ENCODE assay signal across 10 mouse cellular contexts in the genomic region with DNA sequence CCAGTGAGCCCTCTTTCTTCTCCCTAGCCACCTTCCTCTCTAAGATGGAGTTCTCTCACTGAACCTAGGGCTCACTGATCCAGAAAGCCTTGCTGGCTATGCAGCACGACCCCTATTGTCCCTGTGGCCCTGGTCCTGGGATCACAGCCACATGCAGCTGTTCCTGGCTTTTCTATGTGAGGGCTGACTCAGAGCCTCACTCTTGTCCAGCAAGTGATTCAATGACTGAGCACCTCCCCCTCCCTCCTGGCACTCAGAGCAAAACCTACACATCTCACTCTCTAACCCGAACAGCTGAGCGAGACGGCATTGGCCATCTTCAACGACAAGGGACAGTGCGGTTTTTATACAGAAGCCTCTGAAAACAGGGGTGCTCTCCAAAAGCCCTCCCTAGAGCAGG. TPM values are rescaled to one million over a fixed set of nuclear protein-coding genes. Genes with fewer than 3 reads are reported as not detected.
DNase-seq lines count a peak whose midpoint lies in the region; ATAC-seq and TF ChIP-seq lines count a peak whose summit lies in the region.
"Had no signal": no experiment of that assay in that cellular context is flagged by ENCODE, and none has a peak within 500 bp of the region (broad histone marks: within the 10 kb centered on the region; RNA-seq: fewer than 3 reads in every experiment).

No protein-coding gene starts in this region.

- H3K4me1 ChIP-seq in lung, embryonic 14.5 days (ENCODE audit: insufficient read depth), result no peaks in the 10 kb centered on the region
- peaks cover 51% of the 10 kb centered on the region for H3K4me1 ChIP-seq in embryonic facial prominence, embryonic 10.5 days
- 0 out of 2 replicates have a peak, but pooled peaks cover 4% of the 10 kb centered on the region for H3K4me1 ChIP-seq in hindbrain, postnatal 0 days (ENCODE audit: insufficient read depth, low read length)
- peaks cover 19% of the 10 kb centered on the region; the same call in 1 of the 2 replicates for H3K4me1 ChIP-seq in forebrain, embryonic 16.5 days (replicated peaks; ENCODE audit: control insufficient read depth, insufficient read depth, low read length)

- no peak overlapping the region for H3K9ac ChIP-seq in lung, embryonic 14.5 days
- no peak overlapping the region for H3K9ac ChIP-seq in hindbrain, postnatal 0 days (replicated peaks; ENCODE audit: low read length)
- H3K9ac ChIP-seq in forebrain, embryonic 16.5 days (replicated peaks; ENCODE audit: low read depth, low read length), result no peak overlapping the region

- 72% methylated on average over 6 of the region's 6 CpGs for WGBS in lung, embryonic 14.5 days
- 70% methylated on average over 6 of the region's 6 CpGs for WGBS in embryonic facial prominence, embryonic 10.5 days
- 36% methylated on average over 6 of the region's 6 CpGs for WGBS in hindbrain, postnatal 0 days
- WGBS in forebrain, embryonic 16.5 days, result 54% methylated on average over 6 of the region's 6 CpGs

- no peak overlapping the region for H3K27ac ChIP-seq in lung, embryonic 14.5 days (ENCODE audit: low read depth)
- 0 out of 2 replicates have a peak overlapping the region, but pooled peaks have one; percentile 19 for H3K27ac ChIP-seq in embryonic facial prominence, embryonic 10.5 days (replicated peaks)
- no peak overlapping the region for H3K27ac ChIP-seq in hindbrain, postnatal 0 days
- H3K27ac ChIP-seq in forebrain, embryonic 16.5 days (ENCODE audit: low read length), result no peak overlapping the region
- H3K27ac ChIP-seq: macrophage had no signal

- H3K4me3 ChIP-seq in lung, embryonic 14.5 days (ENCODE audit: low read depth, low read length), result no peak overlapping the region
- no peak overlapping the region for H3K4me3 ChIP-seq in embryonic facial prominence, embryonic 10.5 days
- no peak overlapping the region for H3K4me3 ChIP-seq in hindbrain, postnatal 0 days (ENCODE audit: low read length)
- H3K4me3 ChIP-seq in forebrain, embryonic 16.5 days (replicated peaks; ENCODE audit: low read length), result no peak overlapping the region

- no peaks in the 10 kb centered on the region for H3K9me3 ChIP-seq in lung, embryonic 14.5 days (ENCODE audit: low read depth, low read length)
- H3K9me3 ChIP-seq in embryonic facial prominence, embryonic 10.5 days, result no peaks in the 10 kb centered on the region
- no peaks in the 10 kb centered on the region for H3K9me3 ChIP-seq in hindbrain, postnatal 0 days (ENCODE audit: low read length)
- no peaks in the 10 kb centered on the region for H3K9me3 ChIP-seq in forebrain, embryonic 16.5 days (ENCODE audit: control insufficient read depth, low read length)

- no peak for ATAC-seq in lung, embryonic 14.5 days (ENCODE audit: insufficient read depth)
- peak; percentile 41; the same call in 1 of the 2 replicates for ATAC-seq in hindbrain, postnatal 0 days
- no peak for ATAC-seq in forebrain, embryonic 16.5 days

- H3K27me3 ChIP-seq in lung, embryonic 14.5 days (ENCODE audit: insufficient read depth, low read length), result no peaks in the 10 kb centered on the region
- no peaks in the 10 kb centered on the region for H3K27me3 ChIP-seq in embryonic facial prominence, embryonic 10.5 days (replicated peaks; ENCODE audit: low read depth, poor library complexity, severe bottlenecking)
- no peaks in the 10 kb centered on the region for H3K27me3 ChIP-seq in hindbrain, postnatal 0 days (ENCODE audit: insufficient read depth, low read length)
- H3K27me3 ChIP-seq in forebrain, embryonic 16.5 days (replicated peaks; ENCODE audit: control insufficient read depth, insufficient read depth, low read length), result no peaks in the 10 kb centered on the region

- DNase-seq in embryo, embryonic 10.5 days (ENCODE audit: low spot score), result peak; percentile 22
- DNase-seq in embryo, embryonic 11 days, result no peak
- DNase-seq in lung, embryonic 14.5 days, result peak; percentile 2
- no peak for DNase-seq in lung, adult 18-20 months
- DNase-seq in embryonic facial prominence, embryonic 10.5 days (ENCODE audit: low spot score), result no peak
- DNase-seq in hindbrain, postnatal 0 days (ENCODE audit: low spot score), result peak; percentile 30
- no peak for DNase-seq in ovary, adult 18-20 months (ENCODE audit: low spot score)
- DNase-seq: kidney, adult 11 months had no signal

- H3K4me2 ChIP-seq in lung, embryonic 14.5 days, result no peak overlapping the region
- peak overlapping the region; percentile 8; the same call in 1 of the 2 replicates for H3K4me2 ChIP-seq in hindbrain, postnatal 0 days (ENCODE audit: low read depth, low read length)
- H3K4me2 ChIP-seq in forebrain, embryonic 16.5 days (ENCODE audit: low read length), result no peak overlapping the region

- no peak for TF ChIP-seq CTCF in lung, embryonic 14.5 days (IDR thresholded peaks at IDR 0.05; ENCODE audit: low read depth)
- TF ChIP-seq CTCF in hindbrain, postnatal 0 days (IDR thresholded peaks at IDR 0.05; ENCODE audit: low read depth), result no peak

- H3K36me3 ChIP-seq in lung, embryonic 14.5 days (ENCODE audit: insufficient read depth), result no peaks in the 10 kb centered on the region
- peaks cover 4% of the 10 kb centered on the region; the same call in 1 of the 2 replicates for H3K36me3 ChIP-seq in embryonic facial prominence, embryonic 10.5 days (replicated peaks)
- H3K36me3 ChIP-seq in hindbrain, postnatal 0 days (ENCODE audit: insufficient read depth, low read length), result peaks cover 18% of the 10 kb centered on the region
- peaks cover 5% of the 10 kb centered on the region for H3K36me3 ChIP-seq in forebrain, embryonic 16.5 days (ENCODE audit: control insufficient read depth, insufficient read depth)

RNA-seq across cellular contexts. Expression of gene Ttc12, which starts 51.8 kb away (rescaled TPM):
- polyA plus RNA-seq in lung, embryonic 14.5 days (2014; fragmentation: Nextera tagmentation; extraction: Ambion mirVana), result 2.1 and 3.0 TPM in 2 replicates
- polyA plus RNA-seq in embryonic facial prominence, embryonic 10.5 days (2016; fragmentation: Nextera tagmentation; extraction: Ambion mirVana), result 1.4 and 1.6 TPM in 2 replicates
- 1.0 and 1.5 TPM in 2 replicates for total RNA-seq in hindbrain, postnatal 0 days (2014; rRNA removed)
- polyA plus RNA-seq in hindbrain, postnatal 0 days (2015; fragmentation: Nextera tagmentation; extraction: Ambion mirVana), result 1.9 and 2.0 TPM in 2 replicates
- 1.0 and 1.4 TPM in 2 replicates for polyA plus RNA-seq in forebrain, embryonic 16.5 days (2015; fragmentation: Nextera tagmentation; extraction: Ambion mirVana)

Comparison
In these comparisons a context has a peak if more than half of its experiments do, and no peak if none do; other contexts are left out.
1. DNase-seq: peak in embryo, embryonic 10.5 days (single experiment), lung, embryonic 14.5 days (single experiment) and hindbrain, postnatal 0 days (single experiment); none in embryo, embryonic 11 days (single experiment), lung, adult 18-20 months (0 of 2), embryonic facial prominence, embryonic 10.5 days (single experiment) and ovary, adult 18-20 months (single experiment).